Mouse (Mus musculus): ENCODE results near the gene 3830417A13Rik. TPM values are rescaled to one million over a fixed set of nuclear protein-coding genes. Genes with fewer than 3 reads are reported as not detected.

Gene 3830417A13Rik
- total RNA-seq (2017), result not detected in 2 replicates

DNA sequence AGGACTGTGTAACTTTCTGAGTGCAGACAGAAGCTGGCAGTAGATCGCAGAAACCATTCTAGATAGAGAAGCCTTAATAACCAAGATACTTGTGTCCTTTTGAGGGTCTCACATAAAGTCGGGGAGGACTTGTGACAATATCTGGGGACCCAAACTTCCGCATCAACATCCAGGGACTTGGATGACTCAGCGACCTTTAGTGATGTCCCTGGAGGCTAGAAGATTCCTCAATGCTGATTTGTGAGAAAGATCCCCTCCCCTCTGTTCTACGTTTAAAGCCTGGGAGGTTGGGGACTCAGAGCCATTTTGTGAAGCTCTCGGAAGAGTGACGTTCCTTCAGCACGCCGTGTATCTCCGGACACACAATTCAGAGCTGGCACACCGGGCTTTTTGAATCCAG lies at the start of gene 3830417A13Rik:
3830417A13Rik (plus strand) TSS at position 301 of the 400 bp plus-strand sequence.
- no peak for ATAC-seq (replicated peaks in 1 of 2; ENCODE audit: insufficient read depth in 1 of 2, low FRiP score in 2 of 2, low TSS enrichment in 1 of 2, low read depth in 1 of 2, poor library complexity in 2 of 2, severe bottlenecking in 2 of 2)

DNA sequence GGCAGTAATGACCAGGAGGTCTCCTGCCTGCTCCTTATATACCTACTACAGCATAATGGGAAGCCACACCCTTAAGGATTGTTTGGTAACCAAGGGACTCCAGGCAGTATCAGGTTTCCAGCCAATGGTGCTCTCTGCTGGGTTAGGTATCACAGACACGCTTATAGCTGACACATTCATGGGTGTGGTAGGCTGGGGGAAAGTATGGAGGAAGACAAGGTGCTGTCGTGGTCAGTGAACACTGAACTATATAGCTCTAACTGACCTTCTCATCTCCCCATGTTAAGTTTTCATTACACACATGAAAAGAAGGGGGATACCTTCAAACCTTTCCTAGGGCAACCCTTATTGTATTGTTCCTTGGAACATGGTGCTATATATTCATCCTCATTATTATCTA lies 21.2 kb upstream of the 3830417A13Rik start, which contains the start of gene Gm6760:
Gm6760 (minus strand) TSS at position 101 of the 400 bp plus-strand sequence.
- no peak for ATAC-seq (replicated peaks in 1 of 2; ENCODE audit: insufficient read depth in 1 of 2, low FRiP score in 2 of 2, low TSS enrichment in 1 of 2, low read depth in 1 of 2, poor library complexity in 2 of 2, severe bottlenecking in 2 of 2)

DNA sequence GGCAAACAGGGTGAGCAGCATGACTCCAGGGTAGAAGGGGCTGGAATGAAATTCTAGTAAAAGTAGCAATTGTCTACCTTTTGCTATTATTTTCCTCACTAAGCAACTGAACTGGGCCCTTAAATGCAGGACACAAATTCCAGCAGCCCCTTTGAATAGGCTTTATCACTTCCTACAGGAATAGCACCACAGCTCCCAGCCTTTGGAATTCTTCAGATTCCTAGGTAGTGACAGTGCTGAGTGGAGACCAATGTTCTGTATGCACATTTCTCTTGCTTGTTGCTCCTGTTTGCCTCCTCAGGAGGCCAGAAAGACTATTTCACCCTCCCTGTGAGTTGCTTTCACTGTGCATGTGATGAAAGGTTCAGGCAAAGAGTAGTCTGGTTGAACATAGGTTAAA lies 7.9 kb downstream of the 3830417A13Rik start:
- no peak for ATAC-seq (replicated peaks in 1 of 2; ENCODE audit: insufficient read depth in 1 of 2, low FRiP score in 2 of 2, low TSS enrichment in 1 of 2, low read depth in 1 of 2, poor library complexity in 2 of 2, severe bottlenecking in 2 of 2)

Other genes with a start within 250 kb of the 3830417A13Rik start
- not detected in 2 replicates for gene Gm6760, start 21.4 kb upstream of the 3830417A13Rik start, total RNA-seq (2017)
- not detected in 2 replicates for gene Slitrk4, start 103.4 kb downstream of the 3830417A13Rik start, total RNA-seq (2017)

All from hematopoietic stem cell, adult 5-6 weeks (primary cell).